Mouse (Mus musculus): ENCODE data around the gene Asf1b. TPM values are rescaled to one million over a fixed set of nuclear protein-coding genes. Genes with fewer than 3 reads are reported as not detected.

Asf1b gene
- polyA plus RNA-seq, 1 experiment from 2014 or later, result 31.6 TPM

DNA sequence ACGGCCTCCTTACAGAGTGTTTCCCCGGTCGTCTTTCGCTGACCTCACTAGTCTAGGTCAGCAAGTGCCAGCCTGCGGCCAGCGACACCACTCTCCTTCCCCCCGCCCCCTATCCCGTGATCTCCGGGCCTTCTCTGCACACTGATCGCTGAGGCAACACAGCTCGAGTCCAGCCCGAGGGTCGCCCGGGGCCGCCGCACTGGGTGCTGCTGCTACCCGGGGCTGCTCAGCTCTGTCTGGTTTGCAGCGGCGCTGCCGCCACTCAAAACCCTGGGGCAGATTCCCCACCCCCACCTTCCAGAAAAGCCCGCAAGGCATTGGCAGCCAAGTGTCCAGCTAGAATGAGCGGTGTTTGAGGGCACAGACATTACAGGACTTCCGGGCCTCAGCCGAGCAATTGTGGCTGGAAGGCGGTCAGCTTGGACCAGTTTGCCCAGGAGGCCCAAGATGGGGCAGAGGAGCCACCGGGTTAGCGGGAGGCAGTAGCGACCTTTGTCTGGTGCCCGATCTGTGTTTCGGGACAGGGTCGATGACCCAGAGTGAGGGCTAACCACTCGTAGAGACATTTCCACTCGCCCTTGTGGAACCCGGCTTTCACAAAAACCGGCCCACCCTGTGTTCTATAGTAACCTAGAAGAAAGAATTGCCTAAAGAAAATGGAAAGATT is 57.3 kb downstream of the Asf1b start:
- no peak for DNase-seq (ENCODE audit: low spot score)

DNA sequence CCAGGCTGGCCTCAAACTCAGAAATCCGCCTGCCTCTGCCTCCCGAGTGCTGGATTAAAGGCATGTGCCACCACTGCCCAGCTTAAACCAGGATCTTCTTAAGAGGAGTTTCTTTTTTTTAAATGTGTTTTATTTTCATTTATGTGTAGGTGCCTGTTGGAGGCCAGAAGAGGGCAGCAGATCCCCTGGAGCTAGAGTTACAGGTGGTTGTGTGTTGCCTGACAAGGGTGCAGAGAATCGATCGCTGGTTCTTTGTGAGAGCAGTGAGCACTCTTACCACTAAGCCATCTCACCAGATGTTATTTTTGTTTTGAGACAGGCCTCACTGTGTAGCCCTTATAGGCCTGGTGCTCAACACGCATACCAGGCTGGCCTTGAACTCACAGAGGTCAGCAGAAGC is 60.5 kb downstream of the Asf1b start:
- H3K4me3 ChIP-seq (ENCODE audit: low read depth, low read length), result no peak overlapping the region
- peaks cover 2% of the 10 kb centered on the region; the same call in 1 of the 2 replicates for H3K4me1 ChIP-seq (ENCODE audit: control insufficient read depth, insufficient read depth, low read length)
- no peaks in the 10 kb centered on the region for H3K9me3 ChIP-seq (replicated peaks; ENCODE audit: control insufficient read depth, low read length)
- H3K27me3 ChIP-seq (replicated peaks; ENCODE audit: control insufficient read depth, insufficient read depth, low read length), result peaks cover 36% of the 10 kb centered on the region
- H3K4me2 ChIP-seq (ENCODE audit: low read length), result no peak overlapping the region
- no peaks in the 10 kb centered on the region for H3K36me3 ChIP-seq (ENCODE audit: control insufficient read depth, insufficient read depth, low read length)
- no peak overlapping the region for H3K27ac ChIP-seq (ENCODE audit: low read depth, low read length)
- ATAC-seq, result no peak
- no peak overlapping the region for H3K9ac ChIP-seq (ENCODE audit: low read length)
- no peak for DNase-seq (ENCODE audit: low spot score)
- WGBS, result 94% methylated on average over 5 of the region's 5 CpGs

More for the DNA sequence above, 57.3 kb downstream of the Asf1b start:
- Histone ChIP-seq H3K4me3 (ENCODE audit: low read depth, low read length) (peak overlapping the region; percentile 52), H3K27me3 (replicated peaks; ENCODE audit: control insufficient read depth, insufficient read depth, low read length) (peaks cover 38% of the 10 kb centered on the region), H3K9me3 (replicated peaks; ENCODE audit: control insufficient read depth, low read length) (no peaks in the 10 kb centered on the region), H3K27ac (ENCODE audit: low read depth, low read length) (no peak overlapping the region), H3K4me2 (ENCODE audit: low read length) (peak overlapping the region; percentile 94), H3K36me3 (ENCODE audit: control insufficient read depth, insufficient read depth, low read length) (no peaks in the 10 kb centered on the region), H3K4me1 (ENCODE audit: control insufficient read depth, insufficient read depth, low read length) (peaks cover 2% of the 10 kb centered on the region; the same call in 1 of the 2 replicates), H3K9ac (ENCODE audit: low read length) (peak overlapping the region; percentile 29)
- no peak for ATAC-seq
- 2% methylated on average over 35 of the region's 35 CpGs for WGBS

DNA sequence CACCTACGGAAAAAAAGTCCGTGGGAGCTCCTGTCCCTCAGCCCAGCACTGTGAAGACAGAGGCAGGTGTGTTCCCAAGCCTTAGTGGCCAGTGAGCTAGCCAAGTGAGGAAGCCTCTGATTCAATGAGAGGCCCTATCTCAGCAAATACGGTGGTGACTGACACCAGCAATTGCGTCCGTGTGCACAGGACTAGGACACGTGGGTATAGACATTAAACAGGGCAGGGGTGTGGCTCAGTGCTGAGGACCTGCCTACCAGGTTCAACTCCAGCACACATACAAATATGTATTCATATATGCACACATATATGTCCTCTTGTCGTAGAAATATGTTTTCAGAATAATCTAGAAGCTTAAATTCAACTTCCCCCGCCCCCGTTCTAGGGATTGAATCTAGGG is 64.4 kb downstream of the Asf1b start:
- WGBS, result 90% methylated on average over 9 of the region's 9 CpGs
- no peak overlapping the region for H3K27ac ChIP-seq (ENCODE audit: low read depth, low read length)

More for the DNA sequence above, 64.4 kb downstream of the Asf1b start:
- no peaks in the 10 kb centered on the region for H3K36me3 ChIP-seq (ENCODE audit: control insufficient read depth, insufficient read depth, low read length)
- ATAC-seq, result no peak
- H3K4me3 ChIP-seq (ENCODE audit: low read depth, low read length), result no peak overlapping the region
- H3K9me3 ChIP-seq (replicated peaks; ENCODE audit: control insufficient read depth, low read length), result no peaks in the 10 kb centered on the region
- no peaks in the 10 kb centered on the region for H3K4me1 ChIP-seq (ENCODE audit: control insufficient read depth, insufficient read depth, low read length)
- H3K4me2 ChIP-seq (ENCODE audit: low read length), result no peak overlapping the region
- no peak for DNase-seq (ENCODE audit: low spot score)
- H3K27me3 ChIP-seq (replicated peaks; ENCODE audit: control insufficient read depth, insufficient read depth, low read length), result peaks cover 15% of the 10 kb centered on the region
- H3K9ac ChIP-seq (ENCODE audit: low read length), result no peak overlapping the region

MicroRNA genes within 50 kb of the gene (microRNA counts, 519-probe panel; counts per million panel counts)
- not detected for microRNA mmu-miR-1199

Small RNAs within 50 kb of the gene (microRNA-seq; reads per million reads assigned to microRNA genes)
- gene Gm44330 (not detected), gene Gm44450 (not detected), gene Mir1199 (not detected), gene Mir8111 (2.0 reads per million, percentile 10 among the genes with 10 or more reads in this experiment)

Other genes starting within 250 kb of the Asf1b start
- 120 and 133 TPM in 2 replicates for gene Ddx39, start 240.3 kb upstream of the Asf1b start, polyA plus RNA-seq (2014; fragmentation: Nextera tagmentation; extraction: Ambion mirVana)
- 9.3 and 12.4 TPM in 2 replicates for gene Adgre5, start 214.2 kb upstream of the Asf1b start, polyA plus RNA-seq (2014; fragmentation: Nextera tagmentation; extraction: Ambion mirVana)
- gene Adgrl1, start 55.4 kb upstream of the Asf1b start, polyA plus RNA-seq (2014; fragmentation: Nextera tagmentation; extraction: Ambion mirVana), result 44.4 and 50.9 TPM in 2 replicates
- 0.61 and 0.93 TPM in 2 replicates for gene Gm10644, start 302 bp upstream of the Asf1b start, polyA plus RNA-seq (2014; fragmentation: Nextera tagmentation; extraction: Ambion mirVana)
- gene Prkaca, start 17.5 kb downstream of the Asf1b start, polyA plus RNA-seq (2014; fragmentation: Nextera tagmentation; extraction: Ambion mirVana), result 117 and 132 TPM in 2 replicates
- gene Samd1, start 42.2 kb downstream of the Asf1b start, polyA plus RNA-seq (2014; fragmentation: Nextera tagmentation; extraction: Ambion mirVana), result 12.9 and 14.4 TPM in 2 replicates
- 0.77 and 1.3 TPM in 2 replicates for gene 1700067K01Rik, start 46.0 kb downstream of the Asf1b start, polyA plus RNA-seq (2014; fragmentation: Nextera tagmentation; extraction: Ambion mirVana)
- gene 2210011C24Rik, start 56.7 kb downstream of the Asf1b start, polyA plus RNA-seq (2014; fragmentation: Nextera tagmentation; extraction: Ambion mirVana), result not detected in 2 replicates
- 0.33 and 0.53 TPM in 2 replicates for gene Palm3, start 66.0 kb downstream of the Asf1b start, polyA plus RNA-seq (2014; fragmentation: Nextera tagmentation; extraction: Ambion mirVana)
- gene Il27ra, start 87.1 kb downstream of the Asf1b start, polyA plus RNA-seq (2014; fragmentation: Nextera tagmentation; extraction: Ambion mirVana), result 0.19 and 0.70 TPM in 2 replicates
- gene Rln3, start 89.5 kb downstream of the Asf1b start, polyA plus RNA-seq (2014; fragmentation: Nextera tagmentation; extraction: Ambion mirVana), result not detected in 2 replicates
- 1.3 and 1.5 TPM in 2 replicates for gene Gm10643, start 109.6 kb downstream of the Asf1b start, polyA plus RNA-seq (2014; fragmentation: Nextera tagmentation; extraction: Ambion mirVana)
- 6.8 and 8.7 TPM in 2 replicates for gene Rfx1, start 111.3 kb downstream of the Asf1b start, polyA plus RNA-seq (2014; fragmentation: Nextera tagmentation; extraction: Ambion mirVana)
- gene Dcaf15, start 149.3 kb downstream of the Asf1b start, polyA plus RNA-seq (2014; fragmentation: Nextera tagmentation; extraction: Ambion mirVana), result 15.8 and 17.8 TPM in 2 replicates
- gene Podnl1, start 170.5 kb downstream of the Asf1b start, polyA plus RNA-seq (2014; fragmentation: Nextera tagmentation; extraction: Ambion mirVana), result 0.22 and 0.23 TPM in 2 replicates
- 14.7 and 21.7 TPM in 2 replicates for gene Cc2d1a, start 192.4 kb downstream of the Asf1b start, polyA plus RNA-seq (2014; fragmentation: Nextera tagmentation; extraction: Ambion mirVana)
- 1.7 and 2.3 TPM in 2 replicates for gene 4930432K21Rik, start 192.5 kb downstream of the Asf1b start, polyA plus RNA-seq (2014; fragmentation: Nextera tagmentation; extraction: Ambion mirVana)
- gene Nanos3, start 229.7 kb downstream of the Asf1b start, polyA plus RNA-seq (2014; fragmentation: Nextera tagmentation; extraction: Ambion mirVana), result 4.5 and 8.3 TPM in 2 replicates

Data from forebrain, embryonic 14.5 days (tissue).